Mouse (Mus musculus) CD8-positive naive resting alpha-beta T cell, adult 2 months (primary cell): ENCODE results near the gene Kcnk6.

Source experiments
- DNase-seq, 2 experiments: peaks; one replicate each; pipeline ENCODE4 v3.0.0; 2022; ENCODE audit warnings: low read depth in 2 of 2, low spot score in 2 of 2

The Kcnk6 gene

DNA sequence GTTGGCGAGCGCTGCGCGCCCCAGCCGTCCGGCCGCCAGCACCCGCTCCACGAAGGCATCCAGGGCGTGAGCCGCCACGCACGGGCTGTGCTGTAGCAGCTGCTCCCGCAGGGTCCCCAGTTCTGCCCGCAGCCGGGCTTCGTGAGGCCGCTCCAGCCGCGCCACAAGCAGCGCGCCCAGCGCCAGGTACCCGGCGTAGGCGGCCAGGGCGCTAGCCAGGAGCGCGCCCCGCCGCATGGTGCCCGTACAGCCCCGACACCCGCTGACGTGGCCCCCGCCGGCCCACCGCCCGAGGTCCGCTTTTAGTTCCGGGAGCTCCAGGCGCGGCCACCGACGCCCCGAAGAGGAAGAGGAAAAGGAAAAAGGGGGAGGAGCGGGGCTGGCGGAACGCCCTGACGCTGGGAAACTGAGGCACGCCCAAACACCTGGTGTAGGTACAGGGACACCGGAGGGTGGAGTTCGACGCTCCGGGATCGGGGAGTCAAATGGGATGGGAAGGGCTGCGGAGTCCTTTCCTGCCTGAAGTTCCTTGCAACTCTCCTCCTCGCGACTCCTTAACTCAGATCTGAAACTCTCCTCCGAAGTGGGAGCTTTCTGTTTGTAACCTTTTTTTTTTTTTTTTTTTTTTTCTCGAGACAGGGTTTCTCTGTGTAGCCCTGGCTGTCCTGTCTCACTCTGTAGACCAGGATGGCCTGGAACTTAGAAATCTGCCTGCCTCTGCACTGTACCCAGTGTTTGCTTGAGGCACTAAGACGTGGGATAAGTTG lies at the start of gene Kcnk6:
Gene Kcnk6, minus strand, starts transcription at position 269 of the 767 bp plus-strand sequence.
- no peak for DNase-seq

DNA sequence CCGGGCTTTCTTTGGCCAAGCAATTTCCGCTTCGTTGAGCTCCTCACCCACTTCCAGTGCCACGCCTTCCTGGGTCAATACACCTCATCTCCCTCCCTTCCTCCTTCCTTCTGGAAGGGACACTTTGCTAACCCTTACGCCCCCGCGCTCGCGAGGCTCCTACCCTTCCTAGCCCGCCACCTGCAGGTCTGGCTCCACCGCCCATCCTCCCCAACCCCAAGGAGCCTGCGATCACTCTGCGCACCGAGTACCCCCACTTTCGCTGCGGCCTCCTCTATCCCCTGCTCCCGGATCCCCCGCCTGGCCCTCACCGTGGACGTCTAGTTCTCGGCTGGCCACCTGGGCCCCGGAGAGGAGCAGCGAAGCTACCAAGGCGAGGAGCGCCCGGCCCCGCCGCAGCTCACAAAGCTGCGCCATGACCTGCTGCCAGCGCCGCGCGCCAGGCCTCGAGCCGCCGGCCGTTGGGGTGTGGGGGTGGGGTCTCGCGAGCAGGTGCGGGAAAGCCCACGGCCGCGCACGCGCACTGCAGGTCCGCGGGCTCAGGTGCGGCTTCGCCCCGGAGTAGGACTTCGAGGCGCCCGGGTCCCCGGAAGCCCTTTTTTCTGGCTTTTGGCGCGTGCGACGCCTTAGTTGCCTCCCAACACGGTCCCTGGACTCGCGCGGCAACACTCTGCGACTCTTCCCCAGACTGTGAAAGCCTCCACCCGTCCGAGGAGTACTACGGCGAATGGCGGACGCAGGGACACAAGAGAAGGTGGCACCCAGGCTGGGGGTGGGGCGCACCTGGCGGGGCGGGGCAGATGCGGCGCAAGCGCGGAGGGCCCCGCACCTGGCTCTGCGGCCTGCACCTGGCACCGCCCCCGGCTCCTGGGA lies 49.1 kb upstream of the Kcnk6 start, which contains the start of gene Spint2:
Gene Spint2, minus strand, starts transcription at position 712 of the 873 bp plus-strand sequence.
- peak; percentile 45 to 58 for DNase-seq

DNA sequence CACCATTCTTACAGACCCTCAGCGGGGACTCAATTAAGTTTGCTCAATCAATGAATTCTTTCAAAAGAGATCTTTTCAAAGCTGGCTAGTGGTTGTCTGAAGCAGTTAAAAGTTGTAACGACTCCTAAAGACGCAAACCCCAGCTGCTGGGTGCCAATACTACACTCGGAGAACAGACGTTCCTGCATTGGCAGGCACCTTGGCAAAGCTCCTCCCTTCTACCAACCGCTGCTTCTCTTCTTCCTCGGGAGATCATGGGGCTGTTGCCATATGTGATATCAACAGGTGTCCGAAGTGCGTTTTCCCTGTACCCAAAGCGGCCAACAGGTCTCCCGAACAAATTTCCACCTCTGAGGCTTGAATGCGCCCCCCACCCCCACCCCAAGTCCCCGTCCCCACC lies 48.5 kb upstream of the Kcnk6 start:
- DNase-seq, result no peak

DNA sequence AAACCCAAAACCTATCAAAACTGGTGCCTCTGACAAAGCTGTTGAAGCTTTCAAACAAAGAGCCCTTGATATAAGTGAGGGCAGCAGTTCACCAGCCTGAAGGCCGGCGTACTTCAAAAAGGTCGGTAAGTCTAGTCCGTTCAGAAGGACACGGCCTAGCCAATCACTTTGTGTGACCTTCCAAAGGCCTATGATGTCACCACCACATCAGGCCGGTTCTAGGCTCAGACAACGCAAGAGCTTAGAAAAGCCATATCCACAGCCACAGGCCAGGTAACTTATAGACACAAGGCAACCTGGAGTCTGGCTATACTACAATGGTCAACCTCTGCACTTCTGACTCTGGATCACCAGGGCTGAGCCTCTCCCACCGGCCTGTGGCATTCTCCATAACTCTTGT lies 47.6 kb upstream of the Kcnk6 start:
- DNase-seq, result no peak

DNA sequence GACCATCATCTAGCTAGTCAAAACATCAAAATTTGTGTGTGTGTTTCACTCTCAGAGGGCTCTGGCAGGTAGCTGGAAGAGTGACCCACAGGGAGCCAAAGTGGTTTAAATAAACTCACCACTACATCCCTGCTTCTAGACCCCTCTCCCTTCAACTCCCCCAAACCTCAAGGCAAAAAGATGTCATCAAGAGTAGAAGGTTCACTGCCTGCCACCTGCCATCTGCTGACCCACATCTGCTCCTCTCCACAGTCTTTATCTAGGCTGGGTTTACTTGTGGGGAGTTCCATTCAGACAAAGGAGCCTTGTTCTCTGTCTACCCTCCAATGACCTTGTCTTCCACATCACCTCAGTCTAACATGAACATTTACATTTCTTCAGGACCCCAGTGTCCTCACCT lies 46.9 kb upstream of the Kcnk6 start:
- no peak for DNase-seq

DNA sequence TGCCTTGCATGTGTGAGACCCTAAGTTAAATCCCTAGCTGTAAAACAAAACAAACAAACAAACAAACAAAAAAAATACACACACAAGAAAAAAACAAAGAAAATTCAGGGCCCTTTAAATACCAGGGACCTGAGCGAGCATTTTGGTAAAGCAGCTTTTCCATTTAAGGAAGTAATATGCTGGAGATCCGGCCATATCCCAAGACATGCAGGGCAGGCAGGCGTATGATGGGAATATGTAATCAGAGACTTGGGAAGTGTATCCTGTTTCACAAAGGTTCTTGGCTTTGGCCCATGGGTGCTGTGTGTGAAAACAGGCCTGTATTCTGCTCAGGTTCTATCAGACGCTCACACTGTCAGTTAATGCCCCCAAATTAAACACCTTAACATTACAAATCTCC lies 45.2 kb upstream of the Kcnk6 start:
- DNase-seq, result no peak

DNA sequence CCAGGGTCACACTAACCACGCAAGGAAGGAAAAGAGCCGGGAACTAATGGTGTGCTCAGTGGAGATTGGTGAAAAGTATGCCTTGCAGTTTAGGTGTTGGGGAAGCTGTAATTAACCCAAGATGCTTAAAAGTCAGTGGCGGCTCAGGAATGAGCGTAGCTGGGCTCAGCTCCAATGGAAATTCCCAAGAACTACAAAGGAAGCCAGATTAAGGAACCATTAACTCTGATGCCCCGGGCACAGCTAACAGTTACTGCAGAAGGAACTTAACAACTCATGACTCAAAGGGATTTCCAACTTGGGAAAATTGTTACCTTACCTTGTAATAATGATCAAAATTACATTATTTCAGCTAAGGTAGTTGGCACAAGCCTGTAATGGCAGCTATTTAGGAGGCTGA lies 44.4 kb upstream of the Kcnk6 start:
- no peak for DNase-seq

DNA sequence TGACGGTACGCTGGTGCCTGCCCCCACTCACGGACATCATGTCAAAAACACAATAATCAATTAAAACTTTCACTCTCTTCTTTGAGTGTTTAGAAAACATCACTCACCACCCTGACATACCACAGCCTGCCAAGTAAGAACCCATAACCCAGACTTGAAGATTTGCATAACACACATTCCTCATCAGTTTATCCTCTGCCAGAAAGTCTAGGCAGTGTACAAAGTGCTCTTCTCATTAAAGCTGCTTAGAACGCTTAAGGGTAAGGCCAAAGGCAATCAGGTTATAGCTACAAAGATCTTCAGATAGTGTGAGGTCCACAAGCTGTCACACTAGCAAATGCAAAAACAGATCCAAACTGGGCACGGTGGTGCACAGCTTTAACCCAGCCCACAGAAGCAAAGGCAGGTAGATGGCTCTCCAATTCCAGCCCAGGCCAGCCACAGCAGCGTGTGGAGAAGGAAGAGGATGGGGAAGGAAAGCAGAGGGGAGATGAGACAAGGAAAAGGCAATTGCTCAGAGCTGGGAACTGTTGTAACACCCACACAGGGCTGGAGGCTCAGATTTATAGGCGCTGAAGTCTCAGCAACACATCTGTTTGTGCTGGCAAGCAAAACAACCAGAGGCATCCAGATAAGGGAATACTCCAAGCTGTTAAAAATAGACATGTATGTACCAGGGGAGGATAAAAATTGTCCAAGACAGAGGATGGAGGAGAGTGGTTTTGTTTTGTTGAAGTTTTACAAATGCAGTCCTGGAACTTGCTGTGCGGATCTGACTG lies 39.6 kb upstream of the Kcnk6 start:
- DNase-seq, result no peak

DNA sequence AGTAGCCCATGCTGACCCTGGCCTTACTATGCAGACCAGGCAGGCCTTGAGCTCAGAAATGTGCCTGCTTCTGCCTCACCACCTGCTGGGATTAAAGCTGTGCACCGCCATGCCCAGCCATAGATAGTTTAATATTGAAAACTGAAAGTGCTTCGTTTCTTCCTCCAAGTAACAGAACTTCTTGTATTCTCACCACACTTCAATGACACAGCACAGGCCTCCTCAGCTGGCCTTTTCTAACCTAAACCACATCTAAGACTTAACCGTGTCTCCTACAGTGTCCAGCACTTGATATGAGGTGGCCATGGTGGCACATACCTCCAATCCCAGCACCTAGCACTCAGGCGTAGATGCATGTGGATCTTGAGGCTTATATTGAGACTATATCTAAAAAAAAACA lies 38.1 kb upstream of the Kcnk6 start:
- no peak for DNase-seq

DNA sequence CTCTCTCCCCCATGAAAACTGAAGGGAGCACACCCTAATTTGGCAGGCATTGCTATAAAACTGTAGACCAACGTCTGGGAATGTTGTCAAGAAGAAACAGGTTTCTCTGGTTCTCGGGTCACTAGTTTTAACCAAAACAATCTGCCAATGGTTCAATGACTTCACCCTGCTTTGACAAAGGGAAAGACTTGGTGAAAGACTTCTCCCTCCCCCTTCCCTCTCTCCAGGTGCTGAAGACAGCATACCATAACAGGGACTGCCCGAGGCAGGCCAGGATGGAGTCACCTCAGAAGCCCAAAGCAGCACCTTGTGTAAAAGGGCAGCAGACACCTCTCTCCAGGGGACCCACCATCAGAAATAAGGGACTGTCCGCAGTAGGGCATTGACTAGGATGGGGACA lies 34.6 kb upstream of the Kcnk6 start:
- DNase-seq, result no peak

DNA sequence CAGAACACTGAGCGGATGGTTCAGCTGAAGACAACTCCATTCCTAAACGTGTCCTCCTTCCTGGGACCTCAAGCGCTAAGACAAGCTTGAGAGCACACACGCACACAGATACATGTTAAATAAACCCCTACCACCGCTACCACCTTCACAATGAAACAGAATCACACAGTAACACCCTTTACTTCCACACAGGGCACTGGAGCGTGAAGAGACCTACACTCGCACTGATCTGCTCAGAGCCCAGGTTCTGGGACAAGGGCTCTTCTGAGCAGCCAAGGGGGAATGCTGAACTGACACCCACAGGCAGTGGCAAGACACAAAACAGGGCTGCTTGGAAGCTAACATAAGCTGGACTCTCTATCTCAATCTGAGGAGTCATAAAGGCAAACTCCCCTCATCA lies 33.3 kb upstream of the Kcnk6 start:
- DNase-seq, result no peak

DNA sequence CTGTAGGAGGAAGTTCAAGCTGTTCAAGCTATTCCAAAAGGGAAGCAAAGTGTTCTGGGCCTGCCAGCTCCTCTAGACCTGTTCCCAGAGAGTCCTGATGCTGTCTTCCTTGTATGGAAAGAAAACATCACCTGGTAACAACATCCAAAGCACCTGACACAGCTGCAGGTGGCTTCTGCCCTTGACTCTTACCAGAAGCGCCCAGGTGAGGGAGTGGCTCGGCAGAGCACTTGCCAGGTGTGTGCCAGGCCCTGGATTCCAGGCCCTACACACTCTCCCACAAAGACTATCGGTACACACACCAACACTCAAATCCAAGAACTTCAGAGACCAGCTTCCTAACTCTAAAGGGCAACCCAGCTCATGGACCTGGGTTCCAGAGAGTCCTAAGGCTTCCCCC lies 31.5 kb upstream of the Kcnk6 start:
- DNase-seq, result no peak

DNA sequence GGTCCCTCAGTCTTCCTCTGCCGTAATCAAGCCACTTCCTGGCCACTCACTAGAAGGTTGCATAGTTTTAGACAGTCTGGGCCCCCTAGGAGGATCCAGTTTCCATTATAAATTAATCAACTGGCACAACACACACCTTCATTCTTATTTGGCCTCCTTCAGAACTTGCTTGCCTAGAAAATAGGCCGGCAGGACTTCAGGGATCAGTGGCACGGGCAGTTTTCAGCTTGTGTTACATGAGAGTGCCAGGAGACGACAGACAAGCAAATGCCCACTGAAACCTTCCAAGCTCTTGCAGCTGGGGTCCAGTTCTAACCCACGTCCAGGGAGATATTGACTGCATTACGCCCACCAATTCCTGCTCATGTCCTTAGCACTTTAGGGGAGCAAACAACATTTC lies 29.8 kb upstream of the Kcnk6 start:
- DNase-seq, result no peak

DNA sequence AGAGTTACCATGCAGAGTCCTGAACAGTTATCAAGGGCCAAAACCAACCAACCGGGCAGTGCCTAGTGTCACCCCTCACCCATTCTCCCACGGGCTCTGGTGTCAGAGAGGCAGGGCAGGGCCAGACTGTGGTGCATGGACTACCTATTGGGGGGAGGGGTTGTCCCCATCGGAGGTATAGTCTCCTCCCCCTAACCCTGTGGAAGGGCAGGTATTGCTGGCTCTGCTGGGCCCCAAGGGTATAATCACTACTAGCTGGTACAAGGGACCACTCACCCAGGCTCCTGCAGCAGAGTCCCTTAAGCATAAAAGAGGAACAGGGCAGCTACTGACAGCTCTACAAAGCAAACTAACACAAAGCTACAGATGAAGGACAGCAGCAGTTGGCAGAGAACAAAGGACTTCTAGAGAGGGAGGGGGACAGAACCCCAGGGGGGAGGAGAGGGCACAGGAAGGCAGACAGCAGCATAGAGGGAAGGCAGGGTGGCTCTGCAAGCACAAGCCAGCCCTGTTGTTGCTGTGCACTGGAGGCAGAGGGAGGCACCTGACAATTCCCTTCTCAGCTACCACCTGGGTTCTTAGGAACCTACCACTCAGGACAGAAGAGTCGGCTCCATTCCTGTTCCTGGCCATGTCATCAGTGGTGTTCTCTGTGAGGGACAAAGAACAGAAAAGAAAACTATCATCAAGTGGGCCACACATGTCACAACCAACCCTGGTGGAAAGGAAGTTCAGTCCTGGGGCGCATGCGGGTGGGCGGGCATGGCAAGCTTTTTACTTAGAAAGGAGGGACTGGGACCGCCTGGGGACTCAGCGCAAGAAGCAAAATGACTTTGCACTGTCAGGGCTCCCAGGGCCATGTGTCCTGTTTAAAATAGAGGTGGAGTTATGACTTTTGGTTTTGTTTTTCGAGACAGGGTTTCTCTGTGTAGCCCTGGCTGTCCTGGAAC lies 27.7 kb upstream of the Kcnk6 start:
- DNase-seq, result no peak

DNA sequence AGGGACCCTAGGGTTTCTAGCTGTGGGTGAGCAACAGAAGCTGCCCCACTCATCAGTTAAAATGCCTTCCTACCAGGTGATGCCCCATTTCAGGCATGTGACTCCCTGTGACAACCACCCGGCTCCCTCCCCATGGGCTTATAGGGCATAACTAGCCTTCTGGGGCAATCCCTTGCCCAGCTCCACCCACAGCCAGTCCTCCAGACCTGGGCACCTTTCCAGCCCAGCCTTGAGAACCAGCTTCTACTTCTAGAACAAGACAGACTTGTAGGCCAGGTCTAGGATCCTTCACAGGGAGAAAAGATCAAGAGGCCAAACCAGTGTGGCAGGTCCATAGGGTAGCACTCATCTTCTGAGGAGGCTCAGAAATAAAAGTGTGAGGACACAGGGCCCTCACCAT lies 25.1 kb upstream of the Kcnk6 start:
- no peak for DNase-seq

DNA sequence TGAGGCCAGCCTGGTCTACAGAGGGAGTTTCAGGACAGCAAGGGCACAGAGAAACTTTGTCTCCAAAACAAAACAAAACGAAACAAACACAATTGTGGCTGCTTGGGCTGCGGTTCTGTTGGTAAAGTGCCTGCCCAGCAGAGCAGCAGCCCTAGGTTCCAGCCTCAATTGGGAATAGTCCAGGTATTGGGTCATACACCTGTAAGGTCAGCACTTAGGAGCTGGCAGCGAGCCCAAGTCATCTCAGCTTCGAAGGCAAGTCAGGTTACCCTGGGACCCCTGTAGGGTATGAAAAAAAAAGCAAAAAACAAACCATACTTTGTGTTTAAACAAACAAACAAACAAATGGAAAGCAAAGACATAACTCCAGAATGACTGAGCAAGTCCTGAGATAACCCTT lies 23.6 kb upstream of the Kcnk6 start:
- DNase-seq, result no peak

DNA sequence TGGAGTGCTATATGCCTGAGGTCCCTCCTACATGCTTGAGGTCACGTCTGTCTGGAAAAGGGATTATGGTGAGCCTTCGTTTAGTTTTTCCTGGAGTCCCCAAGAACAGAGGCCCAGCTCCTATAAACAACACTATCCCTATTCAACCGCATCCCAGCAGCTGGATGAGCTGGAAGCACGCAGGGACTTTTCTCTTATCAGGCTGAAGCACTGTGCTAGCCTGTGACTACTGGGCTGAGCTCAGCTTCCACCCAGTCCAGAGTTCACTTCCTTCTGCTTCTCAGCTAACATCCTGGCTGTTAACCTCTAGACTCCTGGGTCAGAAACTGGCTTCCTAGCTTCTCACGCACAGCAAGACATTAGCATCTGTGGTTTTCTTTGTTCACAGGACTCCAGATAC lies 21.5 kb upstream of the Kcnk6 start:
- no peak for DNase-seq

DNA sequence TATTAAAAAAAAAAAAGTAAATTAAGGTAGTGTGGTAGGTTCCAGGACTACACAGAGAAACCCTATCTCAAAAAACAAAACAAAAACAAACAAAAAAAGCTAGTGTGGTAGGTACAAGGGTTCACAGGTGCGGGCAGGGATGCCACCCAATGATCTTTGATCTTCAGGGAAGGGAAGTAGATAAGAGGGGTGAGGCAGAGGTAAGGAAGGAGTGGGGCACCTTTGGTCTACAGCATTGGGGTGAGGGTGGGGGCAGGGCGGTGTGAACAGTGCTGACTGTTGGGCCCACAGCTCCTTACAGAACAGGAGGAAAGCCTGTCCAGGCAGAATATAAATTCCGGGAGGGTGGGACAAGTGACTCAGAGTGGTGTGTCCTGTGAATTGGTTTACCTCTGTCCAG lies 18.9 kb upstream of the Kcnk6 start:
- no peak for DNase-seq

DNA sequence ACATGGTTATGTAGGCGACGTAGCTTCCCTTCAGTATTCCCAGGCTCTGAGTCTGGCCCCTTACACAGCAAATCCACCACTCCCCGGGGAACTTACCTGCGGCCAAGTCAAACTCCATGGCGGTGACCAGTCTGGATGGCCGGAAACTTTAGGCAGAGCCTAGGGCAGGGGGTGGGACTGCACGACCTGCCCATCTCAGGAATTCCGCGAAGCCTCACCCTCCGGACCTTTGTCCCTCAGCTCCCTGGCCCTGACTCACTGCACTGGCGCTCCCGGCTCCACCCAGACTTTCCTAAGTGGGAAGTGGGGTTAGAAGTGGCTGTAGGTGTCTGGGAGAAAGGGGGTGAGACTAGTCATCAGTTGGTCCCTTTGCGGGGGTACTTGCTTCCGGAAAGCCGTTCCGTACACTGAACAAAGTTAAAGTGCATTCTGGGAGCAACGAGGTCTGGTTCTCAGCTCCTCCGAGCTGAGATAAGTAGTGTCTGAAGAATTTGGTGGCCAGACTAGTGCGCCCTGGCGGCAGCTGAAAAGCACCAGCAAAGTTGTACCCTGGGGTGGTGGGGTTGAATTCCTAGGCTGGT lies 16.0 kb upstream of the Kcnk6 start, which contains the start of gene 2200002D01Rik:
Gene 2200002D01Rik, minus strand, starts transcription at position 206 of the 581 bp plus-strand sequence.
- DNase-seq, result peak in 1 of 2 experiments; percentile 14

DNA sequence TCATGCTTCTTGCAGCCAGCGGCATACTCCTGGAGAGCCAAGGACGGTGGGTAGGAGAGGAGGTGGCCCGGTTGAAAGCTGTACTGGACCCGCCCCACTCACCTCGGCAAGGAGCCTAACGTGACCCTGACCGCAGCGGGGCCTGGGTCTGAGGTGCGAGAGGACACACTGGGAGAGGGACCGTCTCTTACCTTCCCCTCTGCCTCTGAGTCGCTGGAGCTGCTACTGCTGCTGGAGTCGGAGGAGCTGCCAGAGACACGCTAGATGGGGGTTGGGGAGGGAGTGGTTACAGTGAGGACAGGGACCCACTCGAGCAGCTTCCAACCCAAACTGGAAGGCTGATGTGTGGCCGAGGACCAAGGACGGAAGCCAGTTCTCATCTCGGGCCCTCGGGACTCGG lies 15.4 kb upstream of the Kcnk6 start:
- no peak for DNase-seq
